Mouse (Mus musculus): Measurements from ENCODE around the gene Cacna1d. TPM values are rescaled to one million over a fixed set of nuclear protein-coding genes. Genes with fewer than 3 reads are reported as not detected.

Cacna1d gene
- polyA plus RNA-seq, 1 experiment from 2014 or later, result 13.5 TPM

- Histone ChIP-seq H3K9me3 (ENCODE audit: control insufficient read depth, low read length) (no peaks in the 10 kb centered on the region), H3K4me2 (replicated peaks) (no peak overlapping the region), H3K27me3 (ENCODE audit: control insufficient read depth, insufficient read depth, low read length) (0 out of 2 replicates have a peak, but pooled peaks cover 6% of the 10 kb centered on the region), H3K4me3 (replicated peaks; ENCODE audit: low read length) (no peak overlapping the region), H3K4me1 (replicated peaks; ENCODE audit: control insufficient read depth, insufficient read depth, low read length) (no peaks in the 10 kb centered on the region), H3K27ac (no peak overlapping the region), H3K36me3 (replicated peaks; ENCODE audit: control insufficient read depth, insufficient read depth) (no peaks in the 10 kb centered on the region), H3K9ac (no peak overlapping the region)
- ATAC-seq (ENCODE audit: low FRiP score), result no peak
- WGBS, result 75% methylated on average over 10 of the region's 10 CpGs
- no peak for DNase-seq (ENCODE audit: low spot score)
Observed at GRCm38 (mm10) chr14:30014487-30014886, 476.8 kb downstream of the Cacna1d start.

- Histone ChIP-seq H3K9ac (no peak overlapping the region), H3K9me3 (ENCODE audit: control insufficient read depth, low read length) (no peaks in the 10 kb centered on the region), H3K4me3 (replicated peaks; ENCODE audit: low read length) (no peak overlapping the region), H3K27ac (no peak overlapping the region), H3K36me3 (replicated peaks; ENCODE audit: control insufficient read depth, insufficient read depth) (no peaks in the 10 kb centered on the region), H3K4me2 (replicated peaks) (no peak overlapping the region), H3K4me1 (replicated peaks; ENCODE audit: control insufficient read depth, insufficient read depth, low read length) (peaks cover 10% of the 10 kb centered on the region; the same call in 1 of the 2 replicates), H3K27me3 (ENCODE audit: control insufficient read depth, insufficient read depth, low read length) (peaks cover 22% of the 10 kb centered on the region)
- DNase-seq (ENCODE audit: low spot score), result no peak
- 77% methylated on average over 10 of the region's 10 CpGs for WGBS
- ATAC-seq (ENCODE audit: low FRiP score), result peak; percentile 24; the same call in 1 of the 2 replicates
Observed at GRCm38 (mm10) chr14:30011886-30012560, 479.2 kb downstream of the Cacna1d start.

- H3K36me3 ChIP-seq (replicated peaks; ENCODE audit: control insufficient read depth, insufficient read depth), result no peaks in the 10 kb centered on the region
- no peak overlapping the region for H3K4me2 ChIP-seq (replicated peaks)
- no peak overlapping the region for H3K27ac ChIP-seq
- 66% methylated on average over 10 of the region's 10 CpGs for WGBS
- no peak for DNase-seq (ENCODE audit: low spot score)
- H3K9me3 ChIP-seq (ENCODE audit: control insufficient read depth, low read length), result no peaks in the 10 kb centered on the region
- peaks cover 22% of the 10 kb centered on the region for H3K27me3 ChIP-seq (ENCODE audit: control insufficient read depth, insufficient read depth, low read length)
- ATAC-seq (ENCODE audit: low FRiP score), result no peak; the same call in 1 of the 2 replicates
- peaks cover 10% of the 10 kb centered on the region; the same call in 1 of the 2 replicates for H3K4me1 ChIP-seq (replicated peaks; ENCODE audit: control insufficient read depth, insufficient read depth, low read length)
- no peak overlapping the region for H3K4me3 ChIP-seq (replicated peaks; ENCODE audit: low read length)
- no peak overlapping the region for H3K9ac ChIP-seq
Observed at GRCm38 (mm10) chr14:30009864-30010560, 481.2 kb downstream of the Cacna1d start.

DNA sequence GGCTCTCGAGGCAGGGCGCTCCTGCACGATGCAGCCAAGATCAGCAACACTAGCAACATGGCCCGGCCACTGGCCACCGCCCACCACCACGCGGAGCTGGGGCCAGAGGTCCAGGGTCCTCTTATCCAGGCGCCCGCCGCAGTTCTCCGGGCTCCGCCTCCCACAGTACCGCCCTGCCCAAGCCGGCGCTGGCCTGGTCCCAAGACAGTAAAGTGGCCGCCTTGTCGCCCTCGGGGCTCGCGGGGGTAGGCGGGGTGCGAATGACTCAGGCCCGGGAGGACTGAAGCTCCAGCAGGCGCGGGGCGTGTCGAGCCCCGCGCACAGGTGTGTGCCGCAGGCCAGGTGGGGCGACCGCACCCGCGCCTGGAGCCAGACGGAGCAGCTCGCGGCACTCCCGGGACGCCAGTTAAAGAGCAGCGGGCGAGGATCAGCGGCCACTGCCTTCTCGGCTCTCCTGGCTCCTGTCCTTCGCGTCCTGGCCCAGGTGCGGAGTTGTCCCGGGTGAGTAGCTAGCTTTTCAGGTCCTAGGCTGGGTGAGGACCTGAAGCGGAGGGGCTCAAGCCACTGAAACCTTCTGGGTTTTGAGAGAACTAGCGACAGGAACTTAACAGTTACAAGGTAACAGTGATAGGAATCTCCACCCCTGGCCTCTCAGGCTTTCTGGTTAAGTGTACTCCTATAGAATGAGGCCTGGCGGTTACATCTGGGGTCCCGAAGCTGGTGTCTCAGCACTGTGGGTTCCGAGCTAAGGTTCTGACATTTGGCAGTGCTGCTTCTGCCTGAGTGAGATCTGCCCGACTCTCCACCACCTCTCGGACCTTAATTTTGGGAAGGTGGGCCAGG, 482.3 kb downstream of the Cacna1d start, which contains the start of the genes Il17rb and Chdh:
Gene Il17rb (minus strand): TSS at position 164 of the 843 bp plus-strand sequence.
Gene Chdh (plus strand): TSS at position 291 of the 843 bp plus-strand sequence.
- peak within 1 kb of the TSS; percentile 41 for H3K4me3 ChIP-seq (replicated peaks; ENCODE audit: low read length)
- peak; percentile 57; the same call in 1 of the 2 replicates for ATAC-seq (ENCODE audit: low FRiP score)
- no peaks in the 10 kb centered on the region for H3K9me3 ChIP-seq (ENCODE audit: control insufficient read depth, low read length)
- peak within 1 kb of the TSS; percentile 56 for H3K9ac ChIP-seq
- 10% methylated on average over 54 of the region's 54 CpGs for WGBS
- H3K27me3 ChIP-seq (ENCODE audit: control insufficient read depth, insufficient read depth, low read length), result peaks cover 22% of the 10 kb centered on the region
- H3K27ac ChIP-seq, result no peak within 1 kb of the TSS
- DNase-seq (ENCODE audit: low spot score), result no peak
- peaks cover 10% of the 10 kb centered on the region; the same call in 1 of the 2 replicates for H3K4me1 ChIP-seq (replicated peaks; ENCODE audit: control insufficient read depth, insufficient read depth, low read length)
- no peaks in the 10 kb centered on the region for H3K36me3 ChIP-seq (replicated peaks; ENCODE audit: control insufficient read depth, insufficient read depth)
- H3K4me2 ChIP-seq (replicated peaks), result peak within 1 kb of the TSS; percentile 85

DNA sequence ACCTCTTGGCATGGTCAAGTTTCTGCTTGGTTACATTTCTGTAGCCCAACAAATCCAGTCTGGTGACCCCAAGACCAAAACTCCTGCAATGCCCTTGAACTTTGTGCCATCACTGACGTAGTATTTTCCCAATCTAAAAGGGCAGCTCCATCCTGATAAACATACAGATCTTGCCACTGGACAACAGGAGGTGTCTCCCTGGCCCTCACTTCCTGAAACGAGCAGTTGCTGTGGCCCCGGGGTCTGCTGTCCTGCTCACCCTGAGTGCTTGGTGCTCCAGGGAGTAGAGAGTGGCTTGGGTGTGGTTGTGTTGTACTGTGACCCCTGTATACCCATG, 491.8 kb downstream of the Cacna1d start:
- peaks cover 32% of the 10 kb centered on the region for H3K36me3 ChIP-seq (replicated peaks; ENCODE audit: control insufficient read depth, insufficient read depth)
- H3K4me1 ChIP-seq (replicated peaks; ENCODE audit: control insufficient read depth, insufficient read depth, low read length), result no peaks in the 10 kb centered on the region
- H3K9me3 ChIP-seq (ENCODE audit: control insufficient read depth, low read length), result no peaks in the 10 kb centered on the region
- WGBS, result 93% methylated on average over 3 of the region's 3 CpGs
- no peak overlapping the region for H3K4me3 ChIP-seq (replicated peaks; ENCODE audit: low read length)
- ATAC-seq (ENCODE audit: low FRiP score) (no peak), DNase-seq (ENCODE audit: low spot score) (no peak)
- no peak overlapping the region for H3K9ac ChIP-seq
- no peak overlapping the region for H3K4me2 ChIP-seq (replicated peaks)
- no peaks in the 10 kb centered on the region for H3K27me3 ChIP-seq (ENCODE audit: control insufficient read depth, insufficient read depth, low read length)
- H3K27ac ChIP-seq, result no peak overlapping the region

DNA sequence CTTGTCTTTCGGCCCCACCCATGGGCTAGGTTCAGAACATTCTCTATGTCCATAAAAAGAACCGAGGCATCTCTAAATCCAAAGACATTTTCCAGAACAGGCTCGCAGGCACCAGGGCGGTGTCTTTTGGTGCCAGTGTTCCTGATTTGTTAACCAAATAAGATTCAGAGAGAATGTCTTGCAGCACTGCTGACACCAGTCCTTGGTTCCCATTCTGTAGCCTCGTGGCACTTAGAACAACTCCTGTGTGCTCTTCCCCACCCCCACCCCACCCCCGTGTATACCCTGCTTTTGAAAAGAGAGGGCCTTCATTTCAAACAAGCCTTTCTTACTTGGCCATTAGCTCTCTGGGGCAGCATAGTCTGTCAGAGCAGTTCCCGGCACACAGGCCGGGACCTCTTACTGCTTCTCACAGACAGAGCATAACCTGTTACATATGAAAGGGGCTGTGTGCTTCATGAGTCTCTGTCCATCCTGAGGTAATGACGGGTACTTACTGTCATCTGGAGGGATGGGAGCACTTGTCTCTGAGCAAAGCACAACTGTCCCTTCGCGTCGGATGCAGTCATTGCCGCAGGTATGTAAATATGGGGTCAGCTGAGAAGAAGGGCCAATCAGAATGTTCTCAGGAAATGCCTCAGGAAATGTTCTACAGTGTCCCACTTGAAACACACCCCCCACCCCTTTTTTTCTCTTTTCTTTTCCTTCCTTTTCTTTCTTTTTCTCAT, 492.3 kb downstream of the Cacna1d start:
- H3K9me3 ChIP-seq (ENCODE audit: control insufficient read depth, low read length), result no peaks in the 10 kb centered on the region
- H3K27me3 ChIP-seq (ENCODE audit: control insufficient read depth, insufficient read depth, low read length), result no peaks in the 10 kb centered on the region
- 75% methylated on average over 13 of the region's 13 CpGs for WGBS
- DNase-seq (ENCODE audit: low spot score) (no peak), ATAC-seq (ENCODE audit: low FRiP score) (no peak)
- peaks cover 38% of the 10 kb centered on the region for H3K36me3 ChIP-seq (replicated peaks; ENCODE audit: control insufficient read depth, insufficient read depth)
- H3K27ac ChIP-seq, result no peak overlapping the region
- H3K9ac ChIP-seq, result no peak overlapping the region
- no peak overlapping the region for H3K4me3 ChIP-seq (replicated peaks; ENCODE audit: low read length)
- no peaks in the 10 kb centered on the region for H3K4me1 ChIP-seq (replicated peaks; ENCODE audit: control insufficient read depth, insufficient read depth, low read length)
- no peak overlapping the region for H3K4me2 ChIP-seq (replicated peaks)

- no peak overlapping the region for H3K4me2 ChIP-seq (replicated peaks)
- no peaks in the 10 kb centered on the region for H3K4me1 ChIP-seq (replicated peaks; ENCODE audit: control insufficient read depth, insufficient read depth, low read length)
- no peak overlapping the region for H3K9ac ChIP-seq
- no peaks in the 10 kb centered on the region for H3K27me3 ChIP-seq (ENCODE audit: control insufficient read depth, insufficient read depth, low read length)
- ATAC-seq (ENCODE audit: low FRiP score) (no peak), DNase-seq (ENCODE audit: low spot score) (no peak)
- peaks cover 53% of the 10 kb centered on the region for H3K36me3 ChIP-seq (replicated peaks; ENCODE audit: control insufficient read depth, insufficient read depth)
- H3K27ac ChIP-seq, result no peak overlapping the region
- no peak overlapping the region for H3K4me3 ChIP-seq (replicated peaks; ENCODE audit: low read length)
- no peaks in the 10 kb centered on the region for H3K9me3 ChIP-seq (ENCODE audit: control insufficient read depth, low read length)
Observed at GRCm38 (mm10) chr14:29997345-29997744, 493.9 kb downstream of the Cacna1d start.

DNA sequence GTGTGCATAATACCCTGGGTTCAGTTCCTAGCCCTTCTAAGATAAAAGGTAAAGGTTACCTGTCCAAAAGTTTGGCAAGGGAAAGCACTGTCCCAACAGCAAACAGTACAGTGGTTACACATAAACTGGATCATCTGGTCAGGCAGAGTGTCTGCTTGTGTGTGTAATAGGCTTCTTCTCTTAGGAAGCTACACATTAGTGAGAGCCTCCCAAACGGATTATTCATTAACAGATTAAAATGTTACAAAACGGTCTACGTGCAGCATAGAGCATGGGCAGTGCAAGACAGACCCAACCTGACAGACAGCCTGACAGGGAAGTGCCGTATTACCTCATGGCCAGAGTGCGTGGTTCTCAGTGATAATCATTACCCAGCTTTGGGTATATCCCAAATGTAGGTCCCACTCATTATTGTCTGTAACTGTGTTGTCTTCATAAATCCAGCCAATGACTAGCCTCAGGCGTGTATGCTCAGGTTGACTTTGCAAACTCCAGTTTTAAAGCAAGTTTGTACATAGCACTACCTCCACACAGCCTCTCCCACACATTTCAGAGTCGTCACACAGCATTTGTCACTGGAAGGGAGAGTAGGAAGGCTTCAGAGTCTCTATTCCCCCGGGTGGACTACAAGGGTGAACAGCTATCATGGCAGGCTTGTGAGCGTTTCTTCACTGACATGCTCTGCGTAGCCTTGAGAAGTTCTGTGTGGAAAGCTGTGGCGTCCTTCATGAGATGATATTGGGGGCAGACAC, 495.1 kb downstream of the Cacna1d start:
- ATAC-seq (ENCODE audit: low FRiP score), result no peak
- H3K36me3 ChIP-seq (replicated peaks; ENCODE audit: control insufficient read depth, insufficient read depth), result peaks cover 65% of the 10 kb centered on the region

More for the DNA sequence above, 495.1 kb downstream of the Cacna1d start:
- Histone ChIP-seq H3K4me3 (replicated peaks; ENCODE audit: low read length) (no peak overlapping the region), H3K9me3 (ENCODE audit: control insufficient read depth, low read length) (no peaks in the 10 kb centered on the region), H3K9ac (no peak overlapping the region), H3K4me2 (replicated peaks) (no peak overlapping the region), H3K27ac (no peak overlapping the region), H3K27me3 (ENCODE audit: control insufficient read depth, insufficient read depth, low read length) (no peaks in the 10 kb centered on the region), H3K4me1 (replicated peaks; ENCODE audit: control insufficient read depth, insufficient read depth, low read length) (no peaks in the 10 kb centered on the region)
- DNase-seq (ENCODE audit: low spot score), result no peak
- WGBS, result 94% methylated on average over 11 of the region's 11 CpGs

Measured in hindbrain, embryonic 14.5 days (tissue).